Mouse (Mus musculus): ENCODE data around the gene Prr5.

Gene Prr5

GRCm38 (mm10) chr15:84680545-84681454 lies 11.4 kb downstream of the Prr5 start:
- peak; percentile 80 for DNase-seq (ENCODE audit: low spot score)

GRCm38 (mm10) chr15:84681455-84682193 lies 12.2 kb downstream of the Prr5 start:
- DNase-seq (ENCODE audit: low spot score), result peak; percentile 36

- DNase-seq (ENCODE audit: low spot score), result peak; percentile 35
These were observed 12.8 kb downstream of the Prr5 start for GRCm38 (mm10) chr15:84682206-84682605.

GRCm38 (mm10) chr15:84682821-84683220 lies 13.4 kb downstream of the Prr5 start:
- DNase-seq (ENCODE audit: low spot score), result no peak

GRCm38 (mm10) chr15:84684520-84684919 lies 15.1 kb downstream of the Prr5 start:
- DNase-seq (ENCODE audit: low spot score), result no peak

GRCm38 (mm10) chr15:84685417-84685816 lies 16.0 kb downstream of the Prr5 start:
- DNase-seq (ENCODE audit: low spot score), result no peak

GRCm38 (mm10) chr15:84687904-84688303 lies 18.5 kb downstream of the Prr5 start:
- DNase-seq (ENCODE audit: low spot score), result no peak

GRCm38 (mm10) chr15:84689356-84689755 lies 19.9 kb downstream of the Prr5 start:
- DNase-seq (ENCODE audit: low spot score), result no peak

GRCm38 (mm10) chr15:84691513-84691912 lies 22.1 kb downstream of the Prr5 start:
- DNase-seq (ENCODE audit: low spot score), result no peak

GRCm38 (mm10) chr15:84692645-84693044 lies 23.2 kb downstream of the Prr5 start:
- no peak for DNase-seq (ENCODE audit: low spot score)

GRCm38 (mm10) chr15:84696021-84696420 lies 26.6 kb downstream of the Prr5 start:
- no peak for DNase-seq (ENCODE audit: low spot score)

GRCm38 (mm10) chr15:84697611-84698011 lies 28.2 kb downstream of the Prr5 start:
- no peak for DNase-seq (ENCODE audit: low spot score)

GRCm38 (mm10) chr15:84698189-84698588 lies 28.8 kb downstream of the Prr5 start:
- no peak for DNase-seq (ENCODE audit: low spot score)

GRCm38 (mm10) chr15:84700147-84700794 lies 30.9 kb downstream of the Prr5 start:
- DNase-seq (ENCODE audit: low spot score), result peak; percentile 81

GRCm38 (mm10) chr15:84701947-84702346 lies 32.5 kb downstream of the Prr5 start:
- peak; percentile 75 for DNase-seq (ENCODE audit: low spot score)

- no peak for DNase-seq (ENCODE audit: low spot score)
These were observed 33.2 kb downstream of the Prr5 start for GRCm38 (mm10) chr15:84702391-84703345.

GRCm38 (mm10) chr15:84703992-84704391 lies 34.6 kb downstream of the Prr5 start:
- DNase-seq (ENCODE audit: low spot score), result no peak

GRCm38 (mm10) chr15:84705351-84705901 lies 36.0 kb downstream of the Prr5 start:
- no peak for DNase-seq (ENCODE audit: low spot score)

GRCm38 (mm10) chr15:84706983-84707619 lies 37.7 kb downstream of the Prr5 start:
- DNase-seq (ENCODE audit: low spot score), result no peak

- peak; percentile 26 for DNase-seq (ENCODE audit: low spot score)
These were observed 43.4 kb downstream of the Prr5 start for GRCm38 (mm10) chr15:84712566-84713405.
